Mouse (Mus musculus) heart, postnatal 25 days (tissue): Measurements from ENCODE around the gene Dvl2. TPM values are rescaled to one million over a fixed set of nuclear protein-coding genes. Genes with fewer than 3 reads are reported as not detected.

ENCODE experiments used
- DNase-seq: peaks from one replicate; pipeline ENCODE4 v3.0.0; 2022; ENCODE audit warnings: low spot score
- intact Hi-C: fragments of 180-260 bp; cut with DNase I; formaldehyde crosslinking; loops from one replicate; pipeline ENCODE4 v1.15.1; 2025
- total RNA-seq, 2 experiments: library from RNA; stranded (reverse); gene quantifications; 2 replicates each; pipeline ENCODE4 v1.2.3; 2021

Dvl2 gene
- total RNA-seq, 2 experiments from 2014 or later, result 3.9 to 5.2 TPM

- intact Hi-C loops, result loop anchor here (2.0 kb wide), 1 partner anchor 16 kb away; no protein-coding TSS in a partner anchor
- DNase-seq, result peak; percentile 97
These were observed 19.9 kb upstream of the Dvl2 start for GRCm38 (mm10) chr11:69980196-69981140.

DNA sequence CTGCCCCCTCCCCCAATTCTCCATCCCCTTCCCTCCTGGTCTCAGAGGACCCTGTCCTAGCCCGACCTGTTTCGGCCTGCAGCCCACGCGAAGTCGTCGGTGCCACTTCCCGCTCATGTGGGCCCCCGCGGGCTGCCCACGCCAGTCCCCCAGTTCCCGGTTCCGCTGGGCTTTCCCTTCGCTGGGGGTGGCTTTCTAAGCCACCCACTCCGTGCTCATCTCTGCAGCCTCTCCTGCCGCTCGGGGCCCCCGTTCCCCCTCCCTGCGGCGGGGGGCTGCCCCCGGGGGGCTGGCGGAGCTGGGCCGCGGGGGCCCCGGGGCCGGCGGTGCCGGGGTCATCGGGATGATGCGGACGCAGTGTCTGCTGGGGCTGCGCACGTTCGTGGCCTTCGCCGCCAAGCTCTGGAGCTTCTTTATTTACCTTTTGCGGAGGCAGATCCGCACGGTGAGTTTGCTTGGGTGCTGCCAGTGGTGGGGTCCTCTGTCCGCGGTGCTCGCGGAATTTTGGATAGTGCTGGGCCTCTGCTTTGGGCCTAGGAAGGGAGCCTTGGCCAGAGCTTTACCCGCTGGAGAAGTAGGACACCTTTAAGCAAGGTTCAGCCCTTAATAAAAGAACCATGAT, 19.1 kb upstream of the Dvl2 start, which contains the start of gene Ctdnep1:
Gene Ctdnep1, plus strand, starts transcription at position 16 of the 622 bp plus-strand sequence.
- intact Hi-C loops, result loop anchor here (2.0 kb wide), 1 partner anchor 16 kb away; no protein-coding TSS in a partner anchor

DNA sequence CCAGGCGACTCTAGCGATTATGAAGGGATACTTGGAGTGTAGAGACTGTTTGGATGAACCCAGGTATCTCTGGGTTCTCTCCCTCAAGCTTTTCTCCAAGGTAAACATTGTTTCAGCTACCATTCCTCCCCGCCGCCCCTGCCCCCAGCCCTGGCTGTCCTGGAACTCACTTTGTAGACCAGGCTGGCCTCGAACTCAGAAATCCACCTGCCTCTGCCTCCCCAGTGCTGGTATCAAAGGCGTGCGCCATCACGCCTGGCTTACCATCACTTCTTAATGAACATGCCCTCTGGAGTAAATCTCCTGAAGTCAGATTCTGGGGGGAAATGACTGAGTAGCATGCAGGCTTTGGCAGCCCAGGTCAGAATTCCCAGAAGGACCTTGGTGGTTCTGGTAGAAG, 18.2 kb upstream of the Dvl2 start, which contains the start of gene Elp5:
Gene Elp5, minus strand, starts transcription at position 293 of the 400 bp plus-strand sequence.
- intact Hi-C loops, result no loop called here
- no peak for DNase-seq

More for the DNA sequence above, 19.1 kb upstream of the Dvl2 start, which contains the start of gene Ctdnep1:
- DNase-seq, result no peak

DNA sequence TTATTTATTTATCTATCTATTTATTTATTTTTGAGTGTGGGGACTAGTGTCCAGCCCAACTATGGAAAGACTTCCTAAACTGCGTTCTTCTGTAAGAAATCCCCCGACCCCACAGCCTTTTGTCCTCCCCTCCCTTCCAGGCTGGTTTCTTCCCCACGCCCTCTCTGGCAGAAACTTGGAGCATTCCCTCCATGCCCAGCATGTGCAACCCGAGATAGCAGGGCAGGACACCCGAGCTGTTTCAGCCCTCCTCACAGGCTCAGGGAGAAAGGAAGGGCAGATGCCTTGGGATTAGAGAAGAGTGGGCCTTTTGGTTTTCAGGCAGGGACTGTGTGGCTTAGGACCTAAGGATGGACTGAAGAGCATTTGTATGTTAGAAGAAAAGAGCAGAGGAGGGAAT, 17.5 kb upstream of the Dvl2 start:
- no peak for DNase-seq
- intact Hi-C loops, result no loop called here

GRCm38 (mm10) chr11:69983377-69983776, 17.0 kb upstream of the Dvl2 start:
- intact Hi-C loops, result no loop called here
- no peak for DNase-seq

DNA sequence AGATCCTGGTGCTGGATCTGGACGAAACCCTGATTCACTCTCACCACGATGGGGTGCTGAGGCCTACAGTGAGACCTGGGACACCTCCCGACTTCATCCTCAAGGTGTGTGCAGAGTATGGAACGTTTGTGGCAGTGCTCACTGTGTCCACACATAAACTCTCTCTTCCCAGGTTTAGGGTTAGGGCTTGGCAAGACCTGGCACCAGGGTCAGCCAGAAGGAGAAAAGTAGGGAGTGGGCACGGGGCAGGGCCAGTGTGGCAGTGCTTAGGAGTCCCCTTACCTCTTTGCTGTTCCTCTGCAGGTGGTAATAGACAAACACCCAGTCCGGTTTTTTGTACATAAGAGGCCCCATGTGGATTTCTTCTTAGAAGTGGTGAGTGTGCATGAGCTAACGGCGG, 16.0 kb upstream of the Dvl2 start:
- intact Hi-C loops, result no loop called here
- no peak for DNase-seq

- no peak for DNase-seq
- intact Hi-C loops, result loop anchor here (10.0 kb wide), 1 partner anchor 585 kb away; no protein-coding TSS in a partner anchor
These were observed 10.4 kb upstream of the Dvl2 start for GRCm38 (mm10) chr11:69989949-69990348.

GRCm38 (mm10) chr11:69990850-69991691, 9.3 kb upstream of the Dvl2 start, which contains the start of gene Gabarap:
Gene Gabarap (plus strand): TSS chr11:69991143.
- intact Hi-C loops, result loop anchor here (10.0 kb wide), 1 partner anchor 586 kb away; no protein-coding TSS in a partner anchor
- peak; percentile 93 for DNase-seq

DNA sequence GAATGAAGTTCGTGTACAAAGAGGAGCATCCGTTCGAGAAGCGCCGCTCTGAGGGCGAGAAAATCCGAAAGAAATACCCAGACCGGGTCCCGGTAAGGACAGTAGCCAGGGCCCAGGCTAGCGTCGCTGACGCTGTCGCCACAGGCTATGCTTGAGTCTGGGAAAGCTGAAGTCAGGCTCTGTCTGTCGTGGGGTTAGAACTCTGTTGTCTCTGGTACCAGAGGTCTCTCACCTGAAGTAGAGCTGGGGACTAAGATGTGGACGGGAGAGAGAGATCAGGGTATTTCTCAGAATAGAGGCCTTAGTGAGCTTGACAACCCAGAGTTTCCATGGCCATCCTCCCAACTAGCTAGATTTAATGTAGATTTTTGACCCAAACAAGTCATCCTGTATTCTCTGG, 8.7 kb upstream of the Dvl2 start:
- intact Hi-C loops, result loop anchor here (10.0 kb wide), 1 partner anchor 587 kb away; no protein-coding TSS in a partner anchor
- no peak for DNase-seq

DNA sequence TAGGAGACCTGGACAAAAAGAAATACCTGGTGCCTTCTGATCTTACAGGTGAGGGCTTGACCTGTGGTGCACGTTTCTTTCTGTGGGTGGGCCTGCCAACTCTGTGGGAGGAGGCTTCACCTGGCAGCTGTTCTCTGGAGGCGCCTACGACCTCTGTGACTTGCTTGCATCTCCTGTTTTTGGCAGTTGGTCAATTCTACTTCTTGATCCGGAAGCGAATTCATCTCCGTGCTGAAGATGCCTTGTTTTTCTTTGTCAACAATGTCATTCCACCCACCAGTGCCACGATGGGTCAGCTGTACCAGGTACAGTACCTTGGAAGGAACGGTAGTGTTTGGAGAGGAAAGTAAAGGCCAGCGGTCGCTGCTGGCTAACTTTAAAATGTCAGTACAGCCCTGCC, 8.0 kb upstream of the Dvl2 start:
- no peak for DNase-seq
- intact Hi-C loops, result loop anchor here (10.0 kb wide), 1 partner anchor 588 kb away; no protein-coding TSS in a partner anchor

GRCm38 (mm10) chr11:69992932-69993331, 7.5 kb upstream of the Dvl2 start:
- no peak for DNase-seq
- intact Hi-C loops, result loop anchor here (10.0 kb wide), 1 partner anchor 588 kb away; no protein-coding TSS in a partner anchor

GRCm38 (mm10) chr11:69994401-69995090, 5.8 kb upstream of the Dvl2 start:
- intact Hi-C loops, result loop anchor here (10.0 kb wide), 1 partner anchor 590 kb away; no protein-coding TSS in a partner anchor
- no peak for DNase-seq

DNA sequence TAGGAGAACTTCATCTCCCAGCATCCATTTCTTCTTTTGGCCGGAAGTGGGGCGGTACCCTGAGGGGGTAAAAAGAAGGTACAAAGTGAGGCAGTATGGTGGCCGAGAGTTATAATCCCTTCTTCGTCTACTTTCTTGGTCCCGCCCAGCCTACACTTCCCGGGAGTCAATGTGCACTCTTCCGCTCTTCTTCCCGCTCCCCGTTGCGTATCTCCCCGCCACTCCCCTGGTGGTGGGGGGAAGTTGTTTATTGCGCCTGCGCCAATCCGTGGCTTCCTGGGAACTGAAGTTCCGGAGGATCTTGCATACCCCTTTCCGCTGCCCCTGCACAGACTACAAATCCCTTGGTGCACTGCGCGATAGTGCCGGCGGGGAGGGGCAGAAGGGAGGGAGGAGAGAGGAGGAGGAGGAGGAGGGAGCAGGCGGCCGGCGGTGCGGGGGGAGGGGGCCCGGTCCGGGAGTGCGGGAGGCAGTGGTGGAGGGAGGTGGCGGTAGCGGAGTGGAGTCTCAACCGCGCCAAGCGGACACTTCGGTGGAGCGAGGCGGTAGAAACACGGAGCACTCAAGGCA, 4.9 kb upstream of the Dvl2 start, which contains the start of gene Phf23:
Gene Phf23, plus strand, starts transcription at position 387 of the 570 bp plus-strand sequence.
- intact Hi-C loops, result loop anchor here (10.0 kb wide), 1 partner anchor 591 kb away; no protein-coding TSS in a partner anchor

DNA sequence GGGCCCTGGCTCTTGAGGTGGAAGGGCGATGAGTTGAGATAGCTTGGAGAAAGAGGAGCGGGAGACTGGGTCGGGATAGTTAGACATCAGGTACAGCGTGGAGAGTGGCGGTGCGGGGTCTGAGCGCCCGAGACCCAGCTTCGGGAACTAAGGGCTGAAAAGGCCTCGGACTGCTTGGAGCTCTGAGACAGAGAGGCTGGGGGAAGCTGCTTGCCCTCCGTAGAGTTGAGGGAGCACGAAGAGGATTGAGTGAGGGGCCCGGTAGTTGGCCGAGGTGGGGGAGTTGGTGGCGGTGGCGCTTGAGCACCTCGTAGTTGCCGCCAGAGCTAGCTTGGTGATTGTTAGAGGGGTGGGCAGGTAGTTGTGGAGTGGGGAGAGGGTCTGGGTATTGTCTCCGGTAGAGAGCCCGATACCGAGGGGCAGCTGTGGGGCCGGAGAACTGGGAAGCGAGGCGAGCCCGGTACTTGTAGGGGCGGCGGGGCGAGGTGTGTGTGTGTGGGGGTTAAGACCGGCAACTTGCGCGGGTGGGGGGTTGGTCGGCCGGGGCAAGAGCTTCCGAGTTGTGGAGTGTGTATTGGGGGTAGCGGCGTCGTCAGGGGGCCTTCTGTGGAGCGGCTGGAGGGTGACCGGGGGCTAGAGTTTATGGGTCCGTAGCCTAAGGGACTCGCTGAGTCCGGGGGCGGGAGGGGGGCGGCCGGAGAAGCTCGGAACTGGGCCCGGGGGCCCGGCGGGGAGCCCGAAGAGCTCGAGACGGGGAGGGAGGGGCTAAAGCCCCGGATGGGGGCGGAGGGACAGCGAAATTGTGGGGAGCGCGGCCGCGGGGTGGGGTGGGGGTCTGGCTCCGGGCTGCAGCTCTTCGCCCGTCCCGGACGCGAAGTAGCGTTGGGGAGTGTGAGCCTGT, 4.0 kb upstream of the Dvl2 start:
- intact Hi-C loops, result loop anchor here (2.0 to 10.0 kb wide), 2 partner anchors 16 to 592 kb away; partner anchors contain the start of gene Ctdnep1

More for the DNA sequence above, 4.9 kb upstream of the Dvl2 start, which contains the start of gene Phf23:
- DNase-seq, result peak; percentile 99

GRCm38 (mm10) chr11:69997070-69997509, 3.3 kb upstream of the Dvl2 start:
- intact Hi-C loops, result loop anchor here (2.0 to 10.0 kb wide), 2 partner anchors 16 to 592 kb away; partner anchors contain the start of gene Ctdnep1
- peak; percentile 83 for DNase-seq

More for the DNA sequence above, 4.0 kb upstream of the Dvl2 start:
- DNase-seq, result peak; percentile 47

- DNase-seq, result no peak
- intact Hi-C loops, result loop anchor here (10.0 kb wide), 1 partner anchor 594 kb away; no protein-coding TSS in a partner anchor
These were observed 1.6 kb upstream of the Dvl2 start for GRCm38 (mm10) chr11:69998567-69999491.
